8 mouse cellular contexts compared by ENCODE assay signal in the genomic region with DNA sequence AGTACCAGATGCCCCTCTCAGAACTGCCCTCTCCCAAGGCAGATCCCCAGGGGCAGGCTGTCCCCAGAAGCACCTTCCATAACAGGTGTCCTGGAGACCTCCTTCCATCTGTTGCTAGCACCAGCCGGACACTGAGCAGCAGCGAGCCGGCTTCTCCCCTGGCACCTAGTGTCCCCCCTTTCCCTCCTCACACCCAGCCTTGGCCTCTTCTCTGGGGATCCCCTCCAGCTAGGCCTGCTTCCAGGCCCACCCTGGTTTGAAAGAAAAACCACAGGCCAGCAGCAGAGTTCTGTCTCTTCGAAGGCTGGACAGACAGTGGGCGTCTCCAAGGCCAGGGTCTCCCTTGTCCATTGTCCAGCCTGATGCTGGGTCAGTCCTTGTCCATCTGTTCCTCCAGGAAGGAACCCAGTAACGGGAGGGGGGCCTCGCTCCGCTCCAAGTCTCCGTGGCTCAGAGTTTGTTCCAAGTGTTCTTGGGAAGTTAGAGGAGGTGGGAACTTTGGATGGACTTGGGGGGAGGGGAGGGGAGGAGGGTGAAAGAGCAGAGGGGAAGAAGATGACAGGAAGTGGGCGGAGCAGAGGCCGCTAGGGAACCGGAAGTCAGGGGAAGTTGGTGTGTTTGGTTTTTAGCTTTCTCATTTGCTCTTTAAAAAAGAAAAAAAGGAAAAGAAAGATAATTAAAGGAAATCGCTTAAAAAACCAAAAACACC. TPM values are rescaled to one million over a fixed set of nuclear protein-coding genes. Genes with fewer than 3 reads are reported as not detected.
DNase-seq lines count a peak whose midpoint lies in the region; ATAC-seq lines count a peak whose summit lies in the region.

No protein-coding gene starts in this region.

- H3K9ac ChIP-seq in embryonic facial prominence, embryonic 11.5 days (replicated peaks; ENCODE audit: low read length): no peak overlapping the region; the same call in 1 of the 2 replicates
- H3K9ac ChIP-seq in limb, embryonic 12.5 days (replicated peaks): no peak overlapping the region
- H3K9ac ChIP-seq in neural tube, embryonic 13.5 days: no peak overlapping the region

- ATAC-seq in embryonic facial prominence, embryonic 11.5 days (replicated peaks; ENCODE audit: insufficient number of reproducible peaks, low FRiP score, low TSS enrichment, low read depth): no peak; the same call in 1 of the 2 replicates
- no peak for ATAC-seq in limb, embryonic 12.5 days (ENCODE audit: insufficient number of reproducible peaks, insufficient read depth, low FRiP score, low TSS enrichment, low read depth)
- no peak for ATAC-seq in neural tube, embryonic 13.5 days (ENCODE audit: low read depth)
- no peak for ATAC-seq in monocyte, adult 5-6 weeks (replicated peaks; ENCODE audit: insufficient number of reproducible peaks, low FRiP score, low TSS enrichment, poor library complexity, severe bottlenecking)

- 46% methylated on average over 13 of the region's 13 CpGs for WGBS in embryonic facial prominence, embryonic 11.5 days
- WGBS in limb, embryonic 12.5 days: 59% methylated on average over 13 of the region's 13 CpGs
- WGBS in neural tube, embryonic 13.5 days: 49% methylated on average over 13 of the region's 13 CpGs

- H3K4me2 ChIP-seq in embryonic facial prominence, embryonic 11.5 days (ENCODE audit: low read depth, low read length): no peak overlapping the region
- no peak overlapping the region for H3K4me2 ChIP-seq in limb, embryonic 12.5 days
- no peak overlapping the region for H3K4me2 ChIP-seq in neural tube, embryonic 13.5 days

- H3K27me3 ChIP-seq in embryonic facial prominence, embryonic 11.5 days (ENCODE audit: control insufficient read depth, insufficient read depth, low read length): no peaks in the 10 kb centered on the region
- peaks cover 9% of the 10 kb centered on the region for H3K27me3 ChIP-seq in limb, embryonic 12.5 days
- H3K27me3 ChIP-seq in neural tube, embryonic 13.5 days: no peaks in the 10 kb centered on the region

- H3K36me3 ChIP-seq in embryonic facial prominence, embryonic 11.5 days (replicated peaks; ENCODE audit: control insufficient read depth, insufficient read depth, low read depth, low read length): no peaks in the 10 kb centered on the region
- no peaks in the 10 kb centered on the region for H3K36me3 ChIP-seq in limb, embryonic 12.5 days
- H3K36me3 ChIP-seq in neural tube, embryonic 13.5 days: peaks cover 28% of the 10 kb centered on the region

- no peaks in the 10 kb centered on the region for H3K9me3 ChIP-seq in embryonic facial prominence, embryonic 11.5 days (replicated peaks; ENCODE audit: control insufficient read depth, low read length)
- H3K9me3 ChIP-seq in limb, embryonic 12.5 days: peaks cover 4% of the 10 kb centered on the region; the same call in 1 of the 2 replicates
- H3K9me3 ChIP-seq in neural tube, embryonic 13.5 days: no peaks in the 10 kb centered on the region

- peak; percentile 59 to 61 for DNase-seq in cerebellum, postnatal 25 days
- DNase-seq in cerebellum, postnatal 36 days: no peak
- peak; percentile 46 for DNase-seq in embryonic facial prominence, embryonic 11.5 days (ENCODE audit: low spot score)
- DNase-seq in heart, postnatal 4 days: peak; percentile 60
- no peak for DNase-seq in layer of hippocampus, adult 18-20 months (ENCODE audit: low spot score in 2 of 2)

- 0 out of 2 replicates have a peak overlapping the region, but pooled peaks have one; percentile 3 for H3K27ac ChIP-seq in embryonic facial prominence, embryonic 11.5 days (replicated peaks; ENCODE audit: low read depth, low read length)
- 0 out of 2 replicates have a peak overlapping the region, but pooled peaks have one; percentile 7 for H3K27ac ChIP-seq in limb, embryonic 12.5 days
- H3K27ac ChIP-seq in neural tube, embryonic 13.5 days (replicated peaks): peak overlapping the region; percentile 39; the same call in 1 of the 2 replicates

- no peak overlapping the region for H3K4me3 ChIP-seq in embryonic facial prominence, embryonic 11.5 days (ENCODE audit: low read depth, low read length)
- H3K4me3 ChIP-seq in limb, embryonic 12.5 days (replicated peaks): no peak overlapping the region
- no peak overlapping the region for H3K4me3 ChIP-seq in neural tube, embryonic 13.5 days

- peaks cover 4% of the 10 kb centered on the region for H3K4me1 ChIP-seq in embryonic facial prominence, embryonic 11.5 days (ENCODE audit: control insufficient read depth, insufficient read depth, low read length)
- peaks cover 27% of the 10 kb centered on the region for H3K4me1 ChIP-seq in limb, embryonic 12.5 days (replicated peaks)
- peaks cover 16% of the 10 kb centered on the region for H3K4me1 ChIP-seq in neural tube, embryonic 13.5 days (replicated peaks)

RNA-seq across cellular contexts. Expression of a gene that starts 11.7 kb away (rescaled TPM):
- polyA plus RNA-seq in embryonic facial prominence, embryonic 11.5 days (2014; fragmentation: Nextera tagmentation; extraction: Ambion mirVana): not detected in 2 replicates
- total RNA-seq in heart, postnatal 4 days (2021): not detected
- 0.36 and 1.4 TPM in 2 replicates for polyA plus RNA-seq in limb, embryonic 12.5 days (2016; fragmentation: Nextera tagmentation; extraction: Ambion mirVana)
- 0.81 and 1.1 TPM in 2 replicates for polyA plus RNA-seq in neural tube, embryonic 13.5 days (2015; fragmentation: Nextera tagmentation; extraction: Ambion mirVana)
- not detected in 3 replicates for total RNA-seq in monocyte, adult 5-6 weeks (2017)
- not detected for total RNA-seq in layer of hippocampus, adult 18-20 months (2021)

Comparison
In these comparisons a context has a peak if more than half of its experiments do, and no peak if none do; other contexts are left out.
1. DNase-seq: peak in cerebellum, postnatal 25 days (2 of 2), embryonic facial prominence, embryonic 11.5 days (single experiment) and heart, postnatal 4 days (single experiment); none in cerebellum, postnatal 36 days (0 of 2) and layer of hippocampus, adult 18-20 months (0 of 2).
2. Peak in every context shown above with its lines, with median percentiles within 50 percentile points of each other: H3K27ac ChIP-seq.